Mouse (Mus musculus) liver, embryonic 14 days (tissue): ENCODE data around the gene Mthfd1. TPM values are rescaled to one million over a fixed set of nuclear protein-coding genes. Genes with fewer than 3 reads are reported as not detected.

Experiments used
- polyA plus RNA-seq: library from polyadenylated mRNA; depleted of rRNA; stranded (reverse); fragments of >200 nt; gene quantifications from 2 replicates; pipeline ENCODE4 v1.2.3, GENCODE M21; 2012; rRNA removed

The Mthfd1 gene
- polyA plus RNA-seq, result 57.8 and 62.8 TPM in 2 replicates

DNA sequence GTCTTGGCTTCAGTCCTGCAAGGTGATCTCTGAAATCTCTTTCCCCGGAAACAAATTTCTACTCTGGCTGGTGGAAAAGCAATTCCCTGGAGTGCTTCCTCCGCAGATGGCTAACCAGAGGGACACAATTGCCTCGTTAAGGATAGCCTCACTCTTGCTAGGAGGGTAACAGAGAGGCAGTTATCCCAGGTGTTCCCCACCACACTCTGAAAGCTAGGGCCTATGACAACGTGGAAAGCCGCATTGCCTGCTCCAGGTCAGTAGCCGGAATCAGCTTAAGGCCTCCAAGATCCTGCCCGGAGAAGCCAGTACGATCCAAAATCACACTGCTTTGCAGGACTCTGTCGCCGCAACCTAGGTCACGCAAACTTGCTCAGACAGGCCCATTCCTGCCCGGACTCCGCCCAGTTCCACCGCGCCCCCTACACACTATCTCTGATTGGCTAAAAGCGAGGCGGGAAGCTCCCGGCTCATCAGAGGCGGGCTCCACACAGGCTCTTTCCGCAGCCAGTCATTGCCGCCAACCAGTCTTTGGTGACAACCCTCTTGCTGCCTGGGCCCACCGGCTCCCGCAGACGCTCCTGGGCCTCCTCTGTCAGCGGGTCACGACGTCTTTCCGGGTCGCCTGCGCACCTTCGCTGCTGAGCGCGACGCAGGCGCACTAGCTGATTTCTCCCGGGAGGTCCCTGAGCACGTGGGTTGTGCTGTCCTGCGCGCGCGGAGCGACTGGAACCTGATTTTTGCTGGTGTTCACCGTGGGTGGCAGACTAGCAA lies at the start of gene Mthfd1:
TSS of gene Mthfd1 (plus strand) at position 574 of the 774 bp plus-strand sequence.

GRCm38 (mm10) chr12:76246646-76247045 lies 8.5 kb upstream of the Mthfd1 start, which contains the start of gene Tex21:
TSS of gene Tex21 (minus strand) at chr12:76246746.

DNA sequence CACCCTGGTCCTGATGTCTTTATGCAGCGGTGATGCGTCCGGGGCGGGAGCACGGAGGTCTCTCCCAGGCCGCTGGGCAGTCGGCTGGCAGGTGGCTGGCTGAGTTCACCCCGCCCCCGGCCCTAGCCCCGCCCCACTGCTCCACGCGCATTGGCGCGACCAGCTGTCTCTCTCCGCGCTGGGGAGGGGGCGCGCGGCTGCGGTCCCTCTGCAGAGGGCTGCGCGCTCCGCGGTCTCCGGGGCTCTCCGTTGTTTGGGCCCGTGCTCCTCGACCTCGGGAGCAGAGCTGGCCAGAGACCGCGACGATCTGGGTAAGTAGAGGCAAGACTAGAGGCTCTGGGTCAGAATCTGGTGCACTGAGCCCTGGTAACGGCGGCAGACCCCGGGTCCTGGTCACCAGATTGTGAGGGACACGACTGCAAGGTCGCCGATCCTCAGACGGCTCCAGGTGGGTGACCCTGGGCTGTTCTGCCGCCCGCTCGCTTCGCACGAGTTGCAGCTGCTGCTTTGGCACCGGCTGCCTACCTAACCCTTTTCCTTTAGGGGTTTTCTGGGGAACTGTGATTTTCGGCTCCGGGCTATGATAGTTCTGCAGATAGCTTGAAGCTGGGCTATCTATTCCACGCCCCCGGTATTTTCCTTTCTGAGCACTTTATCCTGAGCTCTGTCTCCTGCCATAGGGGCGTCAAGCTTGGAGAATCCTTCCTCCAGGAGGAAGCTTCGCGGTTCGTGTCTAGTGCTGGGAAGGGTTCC lies 69.8 kb downstream of the Mthfd1 start, which contains the start of gene Akap5:
TSS of gene Akap5 (plus strand) at position 213 of the 753 bp plus-strand sequence.

Other genes with a start within 250 kb of the Mthfd1 start
- 0.02 TPM in 2 replicates for gene Esr2, start 78.0 kb upstream of the Mthfd1 start, polyA plus RNA-seq
- gene Tex21, start 8.6 kb upstream of the Mthfd1 start, polyA plus RNA-seq, result 0.05 and 0.06 TPM in 2 replicates
- 0.38 and 0.44 TPM in 2 replicates for gene Akap5, start 69.6 kb downstream of the Mthfd1 start, polyA plus RNA-seq
- gene Zbtb25, start 114.3 kb downstream of the Mthfd1 start, polyA plus RNA-seq, result 4.9 and 5.5 TPM in 2 replicates
- gene Zbtb1, start 115.0 kb downstream of the Mthfd1 start, polyA plus RNA-seq, result 2.8 and 3.0 TPM in 2 replicates
- 1.2 and 1.3 TPM in 2 replicates for gene Hspa2, start 148.9 kb downstream of the Mthfd1 start, polyA plus RNA-seq
- 0.02 and 0.05 TPM in 2 replicates for gene Ppp1r36, start 162.2 kb downstream of the Mthfd1 start, polyA plus RNA-seq